Mouse (Mus musculus) MEL (cell line): ENCODE results near the gene Ubr1.

Experiments used
- CTCF ChIP-seq, 3 experiments: IDR thresholded peaks in 2 of 3; conservative IDR thresholded peaks in 1 of 3; 2 replicates each; pipeline ENCODE4 v1.5.1; 2011 to 2012; ENCODE audit warnings: low read length in 3 of 3, low read depth in 2 of 3, mild to moderate bottlenecking in 2 of 3, improper control_type of control experiment in 1 of 3, inconsistent platforms in 1 of 3, mixed read lengths in 1 of 3, moderate library complexity in 1 of 3; ENCODE audit not compliant: control insufficient read depth in 1 of 3, insufficient read depth in 1 of 3, poor library complexity in 1 of 3, severe bottlenecking in 1 of 3
- TCF12 ChIP-seq: IDR thresholded peaks from 2 replicates; pipeline ENCODE4 v1.6.1; 2014; ENCODE audit warnings: low read depth, mild to moderate bottlenecking, inconsistent platforms, low read length, improper control_type of control experiment, moderate library complexity

DNA sequence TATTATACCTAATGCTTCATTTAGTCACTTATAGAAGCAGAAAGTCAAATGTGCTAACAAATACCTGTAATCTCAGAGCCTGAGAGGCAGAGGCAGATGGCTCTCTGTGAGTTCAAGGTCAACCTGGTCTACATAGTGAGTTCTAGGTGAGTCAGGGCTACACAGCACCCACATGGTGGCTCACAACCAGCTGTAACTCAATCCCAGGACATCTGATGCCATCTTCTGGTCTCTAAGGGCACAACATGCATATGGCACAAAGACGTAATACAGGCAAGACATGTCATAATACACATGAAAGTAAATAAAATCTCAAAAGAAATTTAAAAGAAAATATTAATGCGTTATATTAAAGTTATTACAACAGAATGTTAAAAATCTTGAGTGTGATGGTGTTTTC is 33.1 kb upstream of the Ubr1 start:
- TF ChIP-seq TCF12 (no peak), CTCF (IDR thresholded peaks at IDR 0.05 in 2 of 3, conservative IDR thresholded peaks at IDR 0.05 in 1 of 3; ENCODE audit: control insufficient read depth in 1 of 3, insufficient read depth in 1 of 3, low read depth in 2 of 3, low read length in 3 of 3, poor library complexity in 1 of 3, severe bottlenecking in 1 of 3) (peak; percentile 23 to 73 (median 26); a peak in 5 of 6 replicates)
